Mouse (Mus musculus) c-Kit-positive CD71-positive TER-119-negative erythroid progenitor cells, embryonic 14.5 days (primary cell): ENCODE results near the gene Zmynd12.

Experiments used
- DNase-seq: peaks from one replicate; pipeline ENCODE4 v3.0.0-alpha.2; 2013; ENCODE audit warnings: low read depth

The Zmynd12 gene

GRCm38 (mm10) chr4:119447786-119448185 lies 25.2 kb downstream of the Zmynd12 start:
- no peak for DNase-seq

- no peak for DNase-seq
These were observed 27.8 kb downstream of the Zmynd12 start for GRCm38 (mm10) chr4:119450436-119450835.

- no peak for DNase-seq
These were observed 30.5 kb downstream of the Zmynd12 start for GRCm38 (mm10) chr4:119453128-119453527.

GRCm38 (mm10) chr4:119453533-119453932 lies 30.9 kb downstream of the Zmynd12 start:
- no peak for DNase-seq

- peak; percentile 23 for DNase-seq
These were observed 37.7 kb downstream of the Zmynd12 start for GRCm38 (mm10) chr4:119460296-119460695.

- DNase-seq = no peak
These were observed 38.1 kb downstream of the Zmynd12 start for GRCm38 (mm10) chr4:119460728-119461141.

- DNase-seq = no peak
These were observed 39.8 kb downstream of the Zmynd12 start for GRCm38 (mm10) chr4:119462457-119462856.

GRCm38 (mm10) chr4:119462858-119463755 lies 40.5 kb downstream of the Zmynd12 start:
- no peak for DNase-seq

- DNase-seq = no peak
These were observed 41.3 kb downstream of the Zmynd12 start for GRCm38 (mm10) chr4:119463756-119464419.

- no peak for DNase-seq
These were observed 43.2 kb downstream of the Zmynd12 start for GRCm38 (mm10) chr4:119465841-119466240.

GRCm38 (mm10) chr4:119467720-119468380 lies 45.2 kb downstream of the Zmynd12 start:
- no peak for DNase-seq

- no peak for DNase-seq
These were observed 49.9 kb downstream of the Zmynd12 start for GRCm38 (mm10) chr4:119472545-119472944.

GRCm38 (mm10) chr4:119473150-119473549 lies 50.5 kb downstream of the Zmynd12 start:
- no peak for DNase-seq

GRCm38 (mm10) chr4:119483051-119483450 lies 60.4 kb downstream of the Zmynd12 start:
- DNase-seq = no peak

- no peak for DNase-seq
These were observed 62.3 kb downstream of the Zmynd12 start for GRCm38 (mm10) chr4:119484882-119485281.

GRCm38 (mm10) chr4:119489666-119490065 lies 67.1 kb downstream of the Zmynd12 start:
- no peak for DNase-seq

- peak; percentile 20 for DNase-seq
These were observed 68.2 kb downstream of the Zmynd12 start for GRCm38 (mm10) chr4:119490806-119491205.

GRCm38 (mm10) chr4:119492291-119492932 lies 69.8 kb downstream of the Zmynd12 start, which contains the start of gene Rimkla:
Gene Rimkla (minus strand): TSS chr4:119492628.
- DNase-seq = no peak

- no peak for DNase-seq
These were observed 70.3 kb downstream of the Zmynd12 start for GRCm38 (mm10) chr4:119492933-119493327.

- DNase-seq = no peak
These were observed 75.8 kb downstream of the Zmynd12 start for GRCm38 (mm10) chr4:119498319-119498848.

- DNase-seq = no peak
These were observed 89.0 kb downstream of the Zmynd12 start for GRCm38 (mm10) chr4:119511591-119511990.

- no peak for DNase-seq
These were observed 90.1 kb downstream of the Zmynd12 start for GRCm38 (mm10) chr4:119512731-119513141.
